Mouse (Mus musculus) hindbrain, embryonic 10.5 days (tissue): ENCODE data around the gene Ly6f. TPM values are rescaled to one million over a fixed set of nuclear protein-coding genes. Genes with fewer than 3 reads are reported as not detected.

Experiments
- polyA plus RNA-seq: library from polyadenylated mRNA; unstranded; fragments of >200 nt; fragmentation: Nextera tagmentation; extraction: Ambion mirVana; gene quantifications from 2 replicates; pipeline ENCODE4 v1.2.1, GENCODE M21; 2016

Ly6f gene
- polyA plus RNA-seq, 1 experiment from 2014 or later, result not detected

Other genes starting within 250 kb of the Ly6f start
- gene Ly6c1, start 219.6 kb upstream of the Ly6f start, polyA plus RNA-seq, result 0.84 and 1.5 TPM in 2 replicates
- not detected in 2 replicates for gene Ly6c2, start 156.5 kb upstream of the Ly6f start, polyA plus RNA-seq
- gene Ly6g, start 113.2 kb upstream of the Ly6f start, polyA plus RNA-seq, result not detected in 2 replicates
- not detected in 2 replicates for gene BC025446, start 52.0 kb upstream of the Ly6f start, polyA plus RNA-seq